Mouse (Mus musculus): ENCODE measurements around the gene 4933430I17Rik. TPM values are rescaled to one million over a fixed set of nuclear protein-coding genes. Genes with fewer than 3 reads are reported as not detected.

The 4933430I17Rik gene
- polyA plus RNA-seq, 1 experiment from 2014 or later: 0.43 TPM

GRCm38 (mm10) chr4:62551966-62552365 is 26.8 kb downstream of the 4933430I17Rik start:
- Histone ChIP-seq H3K4me2 (no peak overlapping the region), H3K4me3 (no peak overlapping the region), H3K4me1 (replicated peaks) (peaks cover under 1% of the 10 kb centered on the region), H3K27me3 (replicated peaks) (peaks cover 7% of the 10 kb centered on the region; the same call in 1 of the 2 replicates), H3K27ac (ENCODE audit: poor library complexity, severe bottlenecking) (no peak overlapping the region), H3K9ac (no peak overlapping the region), H3K9me3 (replicated peaks) (no peaks in the 10 kb centered on the region), H3K36me3 (no peaks in the 10 kb centered on the region)
- WGBS: 80% methylated on average over 7 of the region's 7 CpGs
- ATAC-seq (ENCODE audit: insufficient number of reproducible peaks, low FRiP score): no peak

GRCm38 (mm10) chr4:62557436-62557835 is 32.3 kb downstream of the 4933430I17Rik start:
- H3K9me3 ChIP-seq (replicated peaks): no peaks in the 10 kb centered on the region
- WGBS: 49% methylated on average over 3 of the region's 3 CpGs
- H3K4me3 ChIP-seq: no peak overlapping the region
- H3K27me3 ChIP-seq (replicated peaks): peaks cover 33% of the 10 kb centered on the region
- no peaks in the 10 kb centered on the region for H3K36me3 ChIP-seq
- no peak for ATAC-seq (ENCODE audit: insufficient number of reproducible peaks, low FRiP score)
- H3K27ac ChIP-seq (ENCODE audit: poor library complexity, severe bottlenecking): peak overlapping the region; percentile 68
- H3K4me2 ChIP-seq: no peak overlapping the region
- H3K4me1 ChIP-seq (replicated peaks): peaks cover 23% of the 10 kb centered on the region
- no peak overlapping the region for H3K9ac ChIP-seq

GRCm38 (mm10) chr4:62559797-62560329 is 34.7 kb downstream of the 4933430I17Rik start, which contains the start of gene Rgs3:
Rgs3 (plus strand) TSS chr4:62559847.
- H3K36me3 ChIP-seq: no peaks in the 10 kb centered on the region
- WGBS: 47% methylated on average over 6 of the region's 6 CpGs
- ATAC-seq (ENCODE audit: insufficient number of reproducible peaks, low FRiP score): no peak

GRCm38 (mm10) chr4:62560963-62561629 is 35.9 kb downstream of the 4933430I17Rik start:
- H3K4me2 ChIP-seq: no peak overlapping the region
- no peak for ATAC-seq (ENCODE audit: insufficient number of reproducible peaks, low FRiP score)
- H3K9me3 ChIP-seq (replicated peaks): no peaks in the 10 kb centered on the region
- 21% methylated on average over 4 of the region's 4 CpGs for WGBS
- H3K9ac ChIP-seq: no peak overlapping the region
- H3K27me3 ChIP-seq (replicated peaks): peaks cover 68% of the 10 kb centered on the region
- H3K27ac ChIP-seq (ENCODE audit: poor library complexity, severe bottlenecking): no peak overlapping the region
- no peaks in the 10 kb centered on the region for H3K36me3 ChIP-seq
- peaks cover 32% of the 10 kb centered on the region for H3K4me1 ChIP-seq (replicated peaks)
- no peak overlapping the region for H3K4me3 ChIP-seq

More at GRCm38 (mm10) chr4:62559797-62560329, 34.7 kb downstream of the 4933430I17Rik start, which contains the start of gene Rgs3:
- peaks cover 56% of the 10 kb centered on the region for H3K27me3 ChIP-seq (replicated peaks)
- H3K4me1 ChIP-seq (replicated peaks): peaks cover 23% of the 10 kb centered on the region
- H3K4me2 ChIP-seq: no peak within 1 kb of the TSS
- H3K4me3 ChIP-seq: no peak within 1 kb of the TSS
- H3K9me3 ChIP-seq (replicated peaks): no peaks in the 10 kb centered on the region
- no peak within 1 kb of the TSS for H3K27ac ChIP-seq (ENCODE audit: poor library complexity, severe bottlenecking)
- H3K9ac ChIP-seq: no peak within 1 kb of the TSS

GRCm38 (mm10) chr4:62561630-62562001 is 36.4 kb downstream of the 4933430I17Rik start:
- ATAC-seq (ENCODE audit: insufficient number of reproducible peaks, low FRiP score): no peak
- 44% methylated on average over 3 of the region's 3 CpGs for WGBS
- Histone ChIP-seq H3K4me3 (no peak overlapping the region), H3K27ac (ENCODE audit: poor library complexity, severe bottlenecking) (no peak overlapping the region), H3K9me3 (replicated peaks) (no peaks in the 10 kb centered on the region), H3K27me3 (replicated peaks) (peaks cover 73% of the 10 kb centered on the region), H3K4me1 (replicated peaks) (peaks cover 37% of the 10 kb centered on the region), H3K36me3 (no peaks in the 10 kb centered on the region), H3K4me2 (no peak overlapping the region), H3K9ac (no peak overlapping the region)

GRCm38 (mm10) chr4:62562006-62562405 is 36.8 kb downstream of the 4933430I17Rik start:
- Histone ChIP-seq H3K36me3 (no peaks in the 10 kb centered on the region), H3K9ac (no peak overlapping the region), H3K4me1 (replicated peaks) (peaks cover 37% of the 10 kb centered on the region), H3K27ac (ENCODE audit: poor library complexity, severe bottlenecking) (no peak overlapping the region), H3K4me3 (no peak overlapping the region), H3K27me3 (replicated peaks) (peaks cover 74% of the 10 kb centered on the region), H3K4me2 (no peak overlapping the region), H3K9me3 (replicated peaks) (no peaks in the 10 kb centered on the region)
- no peak for ATAC-seq (ENCODE audit: insufficient number of reproducible peaks, low FRiP score)
- WGBS: 48% methylated on average over 4 of the region's 4 CpGs

GRCm38 (mm10) chr4:62566530-62566929 is 41.4 kb downstream of the 4933430I17Rik start:
- Histone ChIP-seq H3K4me2 (no peak overlapping the region), H3K27me3 (replicated peaks) (peaks cover 80% of the 10 kb centered on the region), H3K9me3 (replicated peaks) (no peaks in the 10 kb centered on the region), H3K27ac (ENCODE audit: poor library complexity, severe bottlenecking) (peak overlapping the region; percentile 43; the same call in 1 of the 2 replicates), H3K36me3 (no peaks in the 10 kb centered on the region), H3K9ac (no peak overlapping the region), H3K4me1 (replicated peaks) (peaks cover 36% of the 10 kb centered on the region), H3K4me3 (no peak overlapping the region)
- 21% methylated on average over 4 of the region's 4 CpGs for WGBS
- ATAC-seq (ENCODE audit: insufficient number of reproducible peaks, low FRiP score): peak; percentile 30; the same call in 1 of the 2 replicates

GRCm38 (mm10) chr4:62567696-62568095 is 42.5 kb downstream of the 4933430I17Rik start:
- Histone ChIP-seq H3K36me3 (no peaks in the 10 kb centered on the region), H3K27ac (ENCODE audit: poor library complexity, severe bottlenecking) (no peak overlapping the region), H3K4me3 (no peak overlapping the region), H3K9me3 (replicated peaks) (no peaks in the 10 kb centered on the region), H3K4me2 (no peak overlapping the region), H3K27me3 (replicated peaks) (peaks cover 83% of the 10 kb centered on the region), H3K4me1 (replicated peaks) (peaks cover 28% of the 10 kb centered on the region), H3K9ac (no peak overlapping the region)
- no peak for ATAC-seq (ENCODE audit: insufficient number of reproducible peaks, low FRiP score)
- WGBS: 82% methylated on average over 6 of the region's 6 CpGs

- Histone ChIP-seq H3K27me3 (replicated peaks) (peaks cover 82% of the 10 kb centered on the region), H3K4me1 (replicated peaks) (peaks cover 28% of the 10 kb centered on the region), H3K9me3 (replicated peaks) (peaks cover 3% of the 10 kb centered on the region; the same call in 1 of the 2 replicates), H3K4me2 (no peak overlapping the region), H3K27ac (ENCODE audit: poor library complexity, severe bottlenecking) (no peak overlapping the region), H3K4me3 (no peak overlapping the region), H3K36me3 (no peaks in the 10 kb centered on the region), H3K9ac (no peak overlapping the region)
- WGBS: 87% methylated on average over 1 of the region's 1 CpGs
- ATAC-seq (ENCODE audit: insufficient number of reproducible peaks, low FRiP score): no peak
Observed at GRCm38 (mm10) chr4:62568359-62568758, 43.2 kb downstream of the 4933430I17Rik start.

GRCm38 (mm10) chr4:62569603-62570002 is 44.4 kb downstream of the 4933430I17Rik start:
- WGBS: 72% methylated on average over 5 of the region's 5 CpGs
- H3K4me3 ChIP-seq: no peak overlapping the region
- 0 out of 2 replicates have a peak overlapping the region, but pooled peaks have one; percentile 40 for H3K27ac ChIP-seq (ENCODE audit: poor library complexity, severe bottlenecking)
- H3K4me1 ChIP-seq (replicated peaks): peaks cover 28% of the 10 kb centered on the region
- peaks cover 71% of the 10 kb centered on the region for H3K27me3 ChIP-seq (replicated peaks)
- H3K9ac ChIP-seq: no peak overlapping the region
- H3K36me3 ChIP-seq: no peaks in the 10 kb centered on the region
- no peak overlapping the region for H3K4me2 ChIP-seq
- H3K9me3 ChIP-seq (replicated peaks): peaks cover 4% of the 10 kb centered on the region; the same call in 1 of the 2 replicates
- no peak for ATAC-seq (ENCODE audit: insufficient number of reproducible peaks, low FRiP score)

- Histone ChIP-seq H3K4me2 (peak overlapping the region; percentile 22; the same call in 1 of the 2 replicates), H3K27ac (ENCODE audit: poor library complexity, severe bottlenecking) (0 out of 2 replicates have a peak overlapping the region, but pooled peaks have one; percentile 40)
Observed at GRCm38 (mm10) chr4:62570029-62570428, 44.9 kb downstream of the 4933430I17Rik start.

More at GRCm38 (mm10) chr4:62570029-62570428, 44.9 kb downstream of the 4933430I17Rik start:
- H3K36me3 ChIP-seq: no peaks in the 10 kb centered on the region
- no peak overlapping the region for H3K4me3 ChIP-seq
- 31% methylated on average over 5 of the region's 5 CpGs for WGBS
- H3K27me3 ChIP-seq (replicated peaks): peaks cover 66% of the 10 kb centered on the region
- no peak for ATAC-seq (ENCODE audit: insufficient number of reproducible peaks, low FRiP score)
- H3K4me1 ChIP-seq (replicated peaks): peaks cover 28% of the 10 kb centered on the region
- H3K9ac ChIP-seq: no peak overlapping the region
- peaks cover 4% of the 10 kb centered on the region; the same call in 1 of the 2 replicates for H3K9me3 ChIP-seq (replicated peaks)

Measured in heart, embryonic 12.5 days (tissue).